Mouse (Mus musculus): ENCODE data around the gene Gnb2.

The Gnb2 gene

GRCm38 (mm10) chr5:137533117-137533827 is at the start of gene Gnb2, which contains the start of gene Epo:
Gnb2 (minus strand) TSS chr5:137533510.
Epo (minus strand) TSS chr5:137533242.
- CTCF ChIA-PET, result no interaction called here

GRCm38 (mm10) chr5:137582702-137583101 is 49.4 kb upstream of the Gnb2 start:
- CTCF ChIA-PET, result no interaction called here

- CTCF ChIA-PET, result no interaction called here
Observed at GRCm38 (mm10) chr5:137580246-137580645, 46.9 kb upstream of the Gnb2 start.

- CTCF ChIA-PET, result no interaction called here
Observed at GRCm38 (mm10) chr5:137574470-137574901, 41.2 kb upstream of the Gnb2 start.

- CTCF ChIA-PET, result no interaction called here
Observed at GRCm38 (mm10) chr5:137570691-137571586, 37.6 kb upstream of the Gnb2 start.

GRCm38 (mm10) chr5:137570181-137570580 is 36.9 kb upstream of the Gnb2 start:
- CTCF ChIA-PET, result no interaction called here

GRCm38 (mm10) chr5:137569665-137570064 is 36.4 kb upstream of the Gnb2 start, which contains the start of gene Tfr2:
Tfr2 (plus strand) TSS chr5:137569840.
- CTCF ChIA-PET, result interaction anchor here (0.7 kb wide), 1 partner anchor 83 kb away, joined by 3 read pairs; no protein-coding TSS in a partner anchor

- CTCF ChIA-PET, result interaction anchor here (0.5 kb wide), 1 partner anchor 88 kb away, joined by 4 read pairs; no protein-coding TSS in a partner anchor
Observed at GRCm38 (mm10) chr5:137569031-137569430, 35.7 kb upstream of the Gnb2 start.

GRCm38 (mm10) chr5:137568223-137568798 is 35.0 kb upstream of the Gnb2 start:
- CTCF ChIA-PET, result interaction anchor here (0.6 kb wide), 1 partner anchor 32 kb away, joined by 5 read pairs; no protein-coding TSS in a partner anchor

- CTCF ChIA-PET, result no interaction called here
Observed at GRCm38 (mm10) chr5:137566416-137566815, 33.1 kb upstream of the Gnb2 start.

GRCm38 (mm10) chr5:137565744-137566143 is 32.4 kb upstream of the Gnb2 start:
- CTCF ChIA-PET, result no interaction called here

GRCm38 (mm10) chr5:137562965-137563364 is 29.7 kb upstream of the Gnb2 start:
- CTCF ChIA-PET, result no interaction called here

GRCm38 (mm10) chr5:137561556-137561955 is 28.2 kb upstream of the Gnb2 start:
- CTCF ChIA-PET, result no interaction called here

GRCm38 (mm10) chr5:137553898-137554297 is 20.6 kb upstream of the Gnb2 start:
- CTCF ChIA-PET, result no interaction called here

GRCm38 (mm10) chr5:137553411-137553837 is 20.1 kb upstream of the Gnb2 start, which contains the start of gene Actl6b:
Actl6b (plus strand) TSS chr5:137553517.
- CTCF ChIA-PET, result no interaction called here

GRCm38 (mm10) chr5:137553000-137553399 is 19.7 kb upstream of the Gnb2 start:
- CTCF ChIA-PET, result no interaction called here

GRCm38 (mm10) chr5:137551119-137551518 is 17.8 kb upstream of the Gnb2 start:
- CTCF ChIA-PET, result interaction anchor here (0.6 kb wide), 1 partner anchor 759 kb away, joined by 9 read pairs; no protein-coding TSS in a partner anchor

- CTCF ChIA-PET, result no interaction called here
Observed at GRCm38 (mm10) chr5:137549840-137550239, 16.5 kb upstream of the Gnb2 start.

GRCm38 (mm10) chr5:137545596-137545995 is 12.3 kb upstream of the Gnb2 start:
- CTCF ChIA-PET, result no interaction called here

- CTCF ChIA-PET, result no interaction called here
Observed at GRCm38 (mm10) chr5:137544926-137545325, 11.6 kb upstream of the Gnb2 start.

- CTCF ChIA-PET, result no interaction called here
Observed at GRCm38 (mm10) chr5:137541768-137542540, 8.6 kb upstream of the Gnb2 start.
